Mouse (Mus musculus) cerebellum, postnatal 36 days (tissue): Measurements from ENCODE around the gene Kcnh2.
A peak's percentile ranks its signal among the peaks of the same experiment; 100 is the strongest.
"Not testable (repeated sequence)": the region's sequence is repeated elsewhere in the genome, so short reads cannot be mapped to it uniquely, and the experiment has no call there.

Source experiments
- DNase-seq, 2 experiments: peaks; one replicate each; pipeline ENCODE4 v3.0.0; 2021 to 2022; ENCODE audit warnings: mixed read lengths in 2 of 2

The Kcnh2 gene

GRCm38 (mm10) chr5:24351278-24351677 lies at the start of gene Kcnh2:
Gene Kcnh2 (minus strand): TSS chr5:24351604.
- DNase-seq, result no peak

- DNase-seq, result no peak
Observed at GRCm38 (mm10) chr5:24400362-24400761, 49.0 kb upstream of the Kcnh2 start.

- no peak for DNase-seq
Observed at GRCm38 (mm10) chr5:24399686-24400085, 48.3 kb upstream of the Kcnh2 start.

- DNase-seq, result not testable (repeated sequence)
Observed at GRCm38 (mm10) chr5:24396254-24396653, 44.9 kb upstream of the Kcnh2 start.

GRCm38 (mm10) chr5:24394165-24394894 lies 42.9 kb upstream of the Kcnh2 start:
- DNase-seq, result peak; percentile 94 to 97

GRCm38 (mm10) chr5:24393392-24393997 lies 42.1 kb upstream of the Kcnh2 start, which contains the start of gene Abcb8:
Gene Abcb8 (plus strand): TSS chr5:24393663.
- DNase-seq, result peak; percentile 76 to 83

- no peak for DNase-seq
Observed at GRCm38 (mm10) chr5:24392724-24393123, 41.3 kb upstream of the Kcnh2 start.

GRCm38 (mm10) chr5:24391864-24392263 lies 40.5 kb upstream of the Kcnh2 start, which contains the start of gene Atg9b:
Gene Atg9b (minus strand): TSS chr5:24392143.
- no peak for DNase-seq

- DNase-seq, result no peak
Observed at GRCm38 (mm10) chr5:24389658-24390020, 38.2 kb upstream of the Kcnh2 start.

GRCm38 (mm10) chr5:24389011-24389657 lies 37.7 kb upstream of the Kcnh2 start:
- no peak for DNase-seq

- DNase-seq, result no peak
Observed at GRCm38 (mm10) chr5:24388246-24388915, 37.0 kb upstream of the Kcnh2 start.

- peak; percentile 44 to 48 for DNase-seq
Observed at GRCm38 (mm10) chr5:24387264-24388241, 36.1 kb upstream of the Kcnh2 start.

GRCm38 (mm10) chr5:24385887-24386550 lies 34.6 kb upstream of the Kcnh2 start:
- no peak for DNase-seq

GRCm38 (mm10) chr5:24385374-24385773 lies 34.0 kb upstream of the Kcnh2 start:
- no peak for DNase-seq

GRCm38 (mm10) chr5:24384407-24384806 lies 33.0 kb upstream of the Kcnh2 start:
- DNase-seq, result no peak

- peak; percentile 96 to 98 for DNase-seq
Observed at GRCm38 (mm10) chr5:24383026-24383859, 31.8 kb upstream of the Kcnh2 start.

GRCm38 (mm10) chr5:24381988-24382387 lies 30.6 kb upstream of the Kcnh2 start:
- no peak for DNase-seq

GRCm38 (mm10) chr5:24381486-24381885 lies 30.1 kb upstream of the Kcnh2 start:
- DNase-seq, result no peak

- DNase-seq, result no peak
Observed at GRCm38 (mm10) chr5:24380499-24380898, 29.1 kb upstream of the Kcnh2 start.

GRCm38 (mm10) chr5:24379501-24379900 lies 28.1 kb upstream of the Kcnh2 start:
- DNase-seq, result no peak
